Mouse (Mus musculus): Measurements from ENCODE around the gene Larp1b.

- TF ChIP-seq POLR2A (IDR thresholded peaks at IDR 0.05; ENCODE audit: low read depth, low read length) = no peak
- TF ChIP-seq CTCF (IDR thresholded peaks at IDR 0.05; ENCODE audit: extremely low read depth, insufficient read length, insufficient replicate concordance, low read depth, low read length) = no peak
Measured at GRCm38 (mm10) chr3:41078673-41079072, 129.0 kb downstream of the Larp1b start.

All from small intestine, adult 2 months (tissue).